Mouse (Mus musculus) cerebellum, adult 11-12 months (tissue): ENCODE data around the gene Gm13290.
"Not testable (repeated sequence)": the region's sequence is repeated elsewhere in the genome, so short reads cannot be mapped to it uniquely, and the experiment has no call there.

Source experiments
- DNase-seq: peaks from one replicate; pipeline ENCODE4 v3.0.0; 2022

Gm13290 gene

DNA sequence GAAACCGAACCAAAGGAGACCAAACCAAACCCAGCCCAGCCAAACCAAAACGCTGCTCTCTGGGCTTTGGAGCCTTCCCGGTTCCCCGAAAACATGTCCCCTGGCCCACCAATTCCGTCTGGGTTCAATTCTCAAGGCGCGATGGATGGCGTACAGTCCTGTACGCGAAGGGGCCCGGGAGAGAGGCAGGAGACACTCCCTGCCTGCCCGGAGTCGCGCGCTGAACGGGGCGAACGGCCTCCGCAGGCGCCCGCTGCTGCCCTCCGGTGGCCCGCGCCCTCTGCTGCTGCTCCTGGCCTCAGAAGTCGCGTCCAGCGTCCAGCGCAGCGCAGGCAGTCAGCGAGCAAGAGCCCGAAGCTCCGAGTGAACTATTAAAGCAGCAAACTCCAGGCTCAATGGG lies at the start of gene Gm13290:
Gene Gm13290, plus strand, starts transcription at position 301 of the 400 bp plus-strand sequence.
- DNase-seq, result not testable (repeated sequence)

DNA sequence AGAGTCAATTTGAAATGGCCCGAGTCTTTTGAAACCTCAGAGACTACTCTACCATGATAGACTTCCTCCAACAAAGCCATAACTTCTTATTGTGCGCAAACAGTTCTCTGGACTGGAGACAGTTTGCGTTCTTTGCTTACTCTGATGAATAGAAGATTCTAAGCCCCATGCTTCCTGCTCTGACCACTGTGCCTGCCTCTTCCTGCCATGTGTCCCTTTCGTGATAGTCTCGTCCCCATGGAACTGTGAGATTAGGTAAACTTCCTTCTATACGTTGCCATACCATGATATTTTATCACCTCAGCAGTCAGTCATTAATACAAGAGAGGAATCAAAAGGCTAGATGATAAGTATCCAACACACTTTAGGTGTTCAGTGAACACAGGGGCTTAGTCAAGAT lies 46.9 kb upstream of the Gm13290 start:
- DNase-seq, result no peak

DNA sequence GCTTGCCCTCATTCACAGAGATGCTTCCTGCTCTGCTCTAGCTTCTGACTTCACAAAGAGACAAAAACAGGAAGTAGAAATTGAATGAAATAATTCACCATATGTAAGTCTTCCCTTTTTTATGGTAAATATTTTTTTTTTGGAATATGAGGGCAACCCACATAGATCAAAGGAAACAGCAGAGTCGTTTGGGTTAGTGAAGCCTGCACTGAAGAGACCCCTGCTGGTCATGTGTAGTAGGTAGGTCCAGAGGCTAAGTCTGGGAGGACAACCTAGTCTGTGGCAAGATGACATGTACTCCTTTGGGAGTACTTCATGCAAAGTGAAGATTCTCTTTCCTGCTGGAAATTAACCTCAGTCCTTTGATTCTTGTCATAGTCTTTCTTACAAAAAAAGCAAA lies 46.3 kb upstream of the Gm13290 start:
- DNase-seq, result no peak

DNA sequence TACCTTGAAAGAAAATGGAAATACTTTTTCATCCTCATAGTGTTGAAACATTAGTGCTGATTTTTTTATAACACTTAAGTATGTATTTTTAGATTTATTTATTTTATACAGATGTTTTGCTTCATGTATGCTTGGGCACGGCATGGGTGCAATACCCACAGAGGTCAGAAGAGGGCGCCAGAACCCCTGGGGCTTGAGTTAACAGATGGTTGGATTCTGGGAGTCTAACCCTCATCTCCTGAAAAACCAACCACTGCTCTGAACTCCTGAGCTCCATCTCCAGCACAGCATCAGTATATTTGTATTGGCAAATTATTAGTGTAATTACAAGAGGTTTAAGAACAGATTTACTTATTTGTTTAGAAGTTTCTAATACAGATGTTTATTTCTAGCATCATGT lies 35.2 kb upstream of the Gm13290 start:
- peak; percentile 27 for DNase-seq

DNA sequence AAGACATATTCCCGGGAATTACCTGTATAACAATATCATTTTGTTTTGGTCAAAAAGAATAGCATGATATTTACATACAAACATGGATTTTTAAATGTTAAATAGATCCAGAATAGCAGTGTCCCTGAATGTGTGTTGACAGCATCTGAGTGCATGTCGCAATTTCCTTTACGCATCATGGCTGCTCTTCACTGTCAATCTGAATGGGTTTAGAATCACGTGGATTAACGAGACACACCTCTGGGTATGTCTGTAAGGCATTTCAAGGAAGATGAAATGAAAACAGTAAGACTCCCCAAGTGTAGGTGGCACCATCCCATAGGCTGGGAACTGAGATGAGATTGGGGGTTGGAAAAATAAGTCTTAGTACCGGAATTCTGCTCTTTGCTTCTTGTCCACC lies 34.6 kb upstream of the Gm13290 start:
- no peak for DNase-seq

DNA sequence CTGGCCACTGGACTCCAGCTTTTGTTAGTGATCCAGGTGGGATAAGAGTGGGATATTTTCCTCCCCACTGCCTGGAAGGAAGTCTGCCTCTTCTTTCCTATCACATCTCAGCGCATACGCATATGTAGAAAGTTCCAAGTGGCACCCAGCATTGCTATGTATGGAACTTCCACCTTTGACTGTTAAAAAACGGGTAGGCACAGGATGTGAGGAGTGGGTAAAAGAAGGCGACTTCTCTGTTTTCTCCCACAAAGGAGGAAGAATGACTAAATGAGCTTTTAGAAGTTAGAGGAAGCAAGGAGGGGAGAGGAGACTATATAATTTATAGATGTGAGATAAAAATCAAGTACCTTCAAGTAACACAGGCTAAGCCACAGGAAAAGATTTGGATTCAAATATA lies 32.2 kb upstream of the Gm13290 start:
- no peak for DNase-seq

DNA sequence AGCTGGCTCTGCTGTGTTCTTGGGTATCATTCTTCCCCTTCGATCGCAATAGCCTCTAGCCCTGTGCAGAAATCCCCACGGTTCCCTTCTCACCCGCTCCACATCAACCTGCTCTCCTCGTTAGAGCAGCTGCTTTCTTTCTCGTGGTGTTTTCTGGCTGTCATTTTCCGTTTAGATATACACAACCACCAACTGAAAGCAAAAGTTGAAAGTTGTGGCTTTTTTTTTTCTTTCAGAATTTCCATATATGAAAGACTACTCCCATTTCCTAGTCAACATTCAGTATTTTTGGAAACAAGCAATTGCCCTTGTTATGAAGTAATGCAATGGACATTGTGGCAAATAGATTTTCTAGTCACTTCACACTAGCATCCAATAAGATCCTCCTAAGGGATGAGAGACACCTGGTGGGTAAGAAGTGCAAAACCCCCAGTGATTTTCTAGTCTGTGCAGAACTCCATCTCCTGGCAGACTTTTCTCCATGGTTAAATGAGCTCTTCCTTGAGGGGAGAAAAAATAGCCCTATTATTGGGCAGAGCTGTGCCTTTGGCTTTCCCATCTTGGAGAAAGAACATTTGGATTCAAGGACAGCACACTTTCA lies 30.8 kb upstream of the Gm13290 start:
- no peak for DNase-seq

DNA sequence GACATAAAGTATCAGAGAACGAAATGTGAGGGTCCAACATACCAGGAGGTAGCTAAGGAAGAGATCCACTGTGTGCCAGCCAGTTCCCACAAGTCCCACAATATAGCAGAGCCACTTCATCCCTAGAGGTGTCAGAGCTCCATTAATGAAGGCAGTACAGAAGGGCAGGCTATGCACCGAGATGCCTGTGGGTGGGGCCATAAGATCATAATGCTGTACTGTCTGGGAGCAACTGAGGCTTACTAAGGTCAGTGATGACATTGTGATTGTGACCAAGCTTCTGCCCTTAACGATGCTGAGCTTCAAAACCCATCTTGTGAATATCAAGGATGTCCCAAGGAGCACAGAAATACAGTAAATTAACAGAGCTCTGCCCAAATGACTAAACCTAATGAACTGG lies 29.4 kb upstream of the Gm13290 start:
- DNase-seq, result no peak

DNA sequence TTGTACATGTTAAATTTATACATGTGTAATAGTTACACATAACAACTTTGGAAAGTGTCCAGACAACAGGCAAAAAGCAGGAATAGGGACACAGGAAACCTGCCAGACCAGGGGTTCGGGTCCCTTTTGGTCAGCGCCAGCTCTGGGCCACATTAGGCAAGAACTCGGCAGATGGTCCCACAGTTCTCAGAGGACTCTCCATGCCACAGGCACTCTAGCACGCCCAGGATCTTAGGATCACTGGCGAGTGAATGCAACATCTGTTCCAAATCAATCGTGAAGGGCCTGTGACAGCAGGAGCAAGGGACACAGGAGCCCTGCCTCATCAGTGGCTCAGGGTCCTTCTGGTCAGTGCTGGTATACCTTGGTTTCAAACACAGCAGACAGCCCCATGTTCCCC lies 23.7 kb upstream of the Gm13290 start:
- DNase-seq, result no peak

DNA sequence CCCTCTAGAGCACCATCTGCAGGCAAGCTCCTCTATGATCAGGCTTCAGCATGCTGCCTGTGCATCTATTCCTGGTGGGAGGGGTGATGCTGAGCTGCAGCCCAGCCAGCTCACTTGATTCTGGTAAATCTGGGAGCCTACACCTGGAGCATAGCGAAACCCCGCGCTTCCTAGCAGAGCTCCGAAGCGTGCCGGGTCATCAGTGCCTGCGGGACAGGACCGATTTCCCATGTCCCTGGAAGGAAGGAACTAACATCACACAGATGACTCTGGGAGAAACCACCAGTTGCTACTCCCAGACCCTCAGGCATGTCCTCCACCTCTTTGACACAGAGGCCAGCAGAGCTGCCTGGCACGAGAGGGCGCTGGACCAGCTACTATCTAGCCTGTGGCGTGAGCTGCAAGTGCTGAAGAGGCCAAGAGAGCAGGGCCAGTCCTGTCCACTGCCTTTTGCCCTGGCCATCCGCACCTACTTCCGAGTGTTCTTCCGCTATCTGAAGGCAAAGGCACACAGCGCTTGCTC lies 18.8 kb upstream of the Gm13290 start, which contains the start of gene Gm13271:
Gene Gm13271, plus strand, starts transcription at position 51 of the 523 bp plus-strand sequence.
- peak; percentile 90 for DNase-seq

DNA sequence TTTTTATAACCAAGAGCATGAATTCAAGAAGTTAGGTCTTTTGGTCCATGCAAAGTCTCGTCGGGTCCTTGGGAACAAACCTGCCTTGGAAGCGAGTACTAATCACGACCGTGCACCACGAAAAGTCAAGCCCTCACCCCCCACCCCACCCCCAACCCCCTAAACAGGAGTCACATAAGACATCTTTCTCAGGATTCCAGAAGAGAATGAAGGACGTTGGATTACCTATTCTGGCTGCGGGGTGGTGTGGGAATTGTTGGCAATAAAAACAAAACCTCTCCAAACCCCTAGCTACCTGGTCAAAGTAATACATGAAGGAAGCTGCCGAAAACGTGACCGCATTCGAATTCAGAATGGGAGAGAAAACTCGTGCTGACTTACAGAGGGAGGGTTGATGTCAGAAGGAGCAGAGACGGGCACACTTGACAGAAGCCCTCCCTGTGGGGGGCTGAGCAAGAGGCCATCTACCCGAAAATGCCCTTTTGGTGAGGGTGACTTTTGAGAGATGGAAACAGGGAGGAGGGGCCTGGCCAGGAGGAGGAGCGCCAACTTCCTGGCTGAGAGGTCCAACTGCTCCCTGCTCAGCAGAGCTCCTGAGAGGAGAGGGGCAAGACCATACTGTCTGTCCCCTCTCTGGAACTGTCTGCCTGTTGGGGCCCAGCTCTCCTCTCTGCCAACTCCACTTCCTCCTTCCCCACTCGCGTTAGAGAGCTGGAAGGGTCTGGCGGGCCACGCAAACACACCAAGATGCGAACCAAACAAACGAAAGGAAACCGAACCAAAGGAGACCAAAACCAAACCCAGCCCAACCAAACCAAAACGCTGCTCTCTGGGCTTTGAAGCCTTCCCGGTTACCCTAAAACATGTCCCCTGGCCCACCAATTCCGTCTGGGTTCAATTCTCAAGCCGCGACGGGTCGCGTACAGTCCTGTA lies 16.8 kb upstream of the Gm13290 start:
- DNase-seq, result not testable (repeated sequence)

DNA sequence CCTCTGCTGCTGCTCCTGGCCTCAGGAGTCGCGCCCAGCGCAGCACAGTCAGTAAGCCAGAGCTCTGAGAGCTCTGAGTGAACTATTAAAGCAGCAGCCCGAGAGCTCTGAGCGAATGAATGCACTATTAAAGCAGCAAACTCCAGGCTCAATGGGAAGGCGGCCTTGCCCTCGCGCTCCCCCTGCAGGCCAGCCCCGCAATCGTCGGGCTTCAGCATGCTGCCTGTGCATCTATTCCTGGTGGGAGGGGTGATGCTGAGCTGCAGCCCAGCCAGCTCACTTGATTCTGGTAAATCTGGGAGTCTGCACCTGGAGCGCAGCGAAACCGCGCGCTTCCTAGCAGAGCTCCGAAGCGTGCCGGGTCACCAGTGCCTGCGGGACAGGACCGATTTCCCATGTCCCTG lies 16.0 kb upstream of the Gm13290 start:
- DNase-seq, result peak; percentile 96

DNA sequence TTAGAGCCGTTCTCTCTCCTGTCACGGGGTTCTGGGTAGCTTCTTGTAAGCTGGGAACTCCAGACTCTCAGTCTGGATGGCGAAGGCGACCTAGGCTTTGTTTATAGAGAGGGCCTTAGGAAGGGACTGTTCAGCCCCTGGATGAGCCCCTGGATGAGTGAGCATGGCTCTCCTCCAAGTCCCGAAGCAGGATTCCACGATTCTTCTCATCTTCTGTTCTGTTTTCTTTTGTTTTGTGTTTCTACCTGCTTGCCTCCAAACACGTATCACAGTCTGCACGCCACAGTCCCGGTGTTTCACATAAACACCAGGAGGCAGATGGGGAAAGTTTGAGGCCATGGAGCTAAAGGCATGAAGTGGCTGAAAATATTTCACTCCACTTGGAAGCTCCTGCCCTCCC lies 14.9 kb upstream of the Gm13290 start:
- peak; percentile 52 for DNase-seq

DNA sequence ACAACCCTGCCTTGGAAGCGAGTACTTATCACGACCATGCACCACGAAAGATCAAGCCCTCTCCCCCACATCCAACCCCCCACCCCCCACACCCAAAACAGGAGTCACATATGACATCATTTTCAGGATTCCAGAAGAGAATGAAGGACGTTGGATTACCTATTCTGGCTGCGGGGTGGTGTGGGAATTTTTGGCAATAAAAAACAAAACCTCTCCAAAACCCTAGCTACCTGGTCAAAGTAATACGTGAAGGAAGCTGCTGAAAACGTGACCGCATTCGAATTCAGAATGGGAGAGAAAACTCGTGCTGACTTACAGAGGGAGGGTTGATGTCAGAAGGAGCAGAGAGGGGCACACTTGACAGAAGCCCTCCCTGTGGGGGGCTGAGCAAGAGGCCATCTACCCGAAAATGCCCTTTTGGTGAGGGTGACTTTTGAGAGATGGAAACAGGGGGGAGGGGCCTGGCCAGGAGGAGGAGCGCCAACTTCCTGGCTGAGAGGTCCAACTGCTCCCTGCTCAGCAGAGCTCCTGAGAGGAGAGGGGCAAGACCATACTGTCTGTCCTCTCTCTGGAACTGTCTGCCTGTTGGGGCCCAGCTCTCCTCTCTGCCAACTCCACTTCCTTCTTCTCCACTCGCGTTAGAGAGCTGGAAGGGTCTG lies 13.9 kb upstream of the Gm13290 start, which contains the start of gene Gm13283:
Gene Gm13283, plus strand, starts transcription at position 510 of the 659 bp plus-strand sequence.
- DNase-seq, result peak; percentile 74

DNA sequence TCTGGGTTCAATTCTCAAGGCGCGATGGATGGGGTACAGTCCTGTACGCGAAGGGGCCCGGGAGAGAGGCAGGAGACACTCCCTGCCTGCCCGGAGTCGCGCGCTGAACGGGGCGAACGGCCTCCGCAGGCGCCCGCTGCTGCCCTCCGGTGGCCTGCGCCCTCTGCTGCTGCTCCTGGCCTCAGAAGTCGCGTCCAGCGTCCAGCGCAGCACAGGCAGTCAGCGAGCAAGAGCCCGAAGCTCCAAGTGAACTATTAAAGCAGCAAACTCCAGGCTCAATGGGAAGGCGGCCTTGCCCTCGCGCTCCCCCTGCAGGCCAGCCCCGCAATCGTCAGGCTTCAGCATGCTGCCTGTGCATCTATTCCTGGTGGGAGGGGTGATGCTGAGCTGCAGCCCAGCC lies 13.2 kb upstream of the Gm13290 start:
- DNase-seq, result peak; percentile 80

DNA sequence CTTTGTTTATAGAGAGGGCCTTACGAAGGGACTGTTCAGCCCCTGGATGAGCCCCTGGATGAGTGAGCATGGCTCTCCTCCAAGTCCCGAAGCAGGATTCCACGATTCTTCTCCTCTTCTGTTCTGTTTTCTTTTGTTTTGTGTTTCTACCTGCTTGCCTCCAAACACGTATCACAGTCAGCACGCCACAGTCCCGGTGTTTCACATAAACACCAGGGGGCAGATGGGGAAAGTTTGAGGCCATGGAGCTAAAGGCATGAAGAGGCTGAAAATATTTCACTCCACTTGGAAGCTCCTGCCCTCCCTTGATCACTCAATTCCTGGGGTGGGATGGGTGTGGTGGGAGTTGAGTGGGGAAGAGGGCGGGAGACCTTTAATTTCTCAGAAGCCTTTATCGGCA lies 11.9 kb upstream of the Gm13290 start:
- peak; percentile 89 for DNase-seq

DNA sequence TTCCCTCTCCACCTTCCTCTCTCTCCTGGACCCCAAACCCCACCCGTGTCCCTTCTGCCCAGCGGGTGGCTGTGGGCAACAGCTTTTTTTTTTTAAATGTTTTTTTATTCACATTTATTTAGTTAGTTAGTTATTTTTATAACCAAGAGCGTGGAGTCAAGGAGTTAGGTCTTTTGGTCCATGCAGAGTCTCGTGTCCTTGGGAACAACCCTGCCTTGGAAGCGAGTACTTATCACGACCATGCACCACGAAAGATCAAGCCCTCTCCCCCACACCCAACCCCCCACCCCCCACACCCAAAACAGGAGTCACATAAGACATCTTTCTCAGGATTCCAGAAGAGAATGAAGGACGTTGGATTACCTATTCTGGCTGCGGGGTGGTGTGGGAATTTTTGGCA lies 11.3 kb upstream of the Gm13290 start:
- peak; percentile 58 for DNase-seq

DNA sequence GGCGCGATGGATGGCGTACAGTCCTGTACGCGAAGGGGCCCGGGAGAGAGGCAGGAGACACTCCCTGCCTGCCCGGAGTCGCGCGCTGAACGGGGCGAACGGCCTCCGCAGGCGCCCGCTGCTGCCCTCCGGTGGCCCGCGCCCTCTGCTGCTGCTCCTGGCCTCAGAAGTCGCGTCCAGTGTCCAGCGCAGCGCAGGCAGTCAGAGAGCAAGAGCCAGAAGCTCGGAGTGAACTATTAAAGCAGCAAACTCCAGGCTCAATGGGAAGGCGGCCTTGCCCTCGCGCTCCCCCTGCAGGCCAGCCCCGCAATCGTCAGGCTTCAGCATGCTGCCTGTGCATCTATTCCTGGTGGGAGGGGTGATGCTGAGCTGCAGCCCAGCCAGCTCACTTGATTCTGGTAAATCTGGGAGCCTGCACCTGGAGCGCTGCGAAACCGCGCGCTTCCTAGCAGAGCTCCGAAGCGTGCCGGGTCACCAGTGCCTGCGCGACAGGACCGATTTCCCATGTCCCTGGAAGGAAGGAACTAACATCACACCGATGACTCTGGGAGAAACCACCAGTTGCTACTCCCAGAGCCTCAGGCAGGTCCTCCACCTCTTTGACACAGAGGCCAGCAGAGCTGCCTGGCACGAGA lies 10.1 kb upstream of the Gm13290 start:
- peak; percentile 65 for DNase-seq

DNA sequence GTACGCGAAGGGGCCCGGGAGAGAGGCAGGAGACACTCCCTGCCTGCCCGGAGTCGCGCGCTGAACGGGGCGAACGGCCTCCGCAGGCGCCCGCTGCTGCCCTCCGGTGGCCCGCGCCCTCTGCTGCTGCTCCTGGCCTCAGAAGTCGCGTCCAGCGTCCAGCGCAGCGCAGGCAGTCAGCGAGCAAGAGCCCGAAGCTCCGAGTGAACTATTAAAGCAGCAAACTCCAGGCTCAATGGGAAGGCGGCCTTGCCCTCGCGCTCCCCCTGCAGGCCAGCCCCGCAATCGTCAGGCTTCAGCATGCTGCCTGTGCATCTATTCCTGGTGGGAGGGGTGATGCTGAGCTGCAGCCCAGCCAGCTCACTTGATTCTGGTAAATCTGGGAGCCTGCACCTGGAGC lies 3.0 kb downstream of the Gm13290 start, which contains the start of gene Gm13289:
Gene Gm13289, plus strand, starts transcription at position 301 of the 400 bp plus-strand sequence.
- not testable (repeated sequence) for DNase-seq

DNA sequence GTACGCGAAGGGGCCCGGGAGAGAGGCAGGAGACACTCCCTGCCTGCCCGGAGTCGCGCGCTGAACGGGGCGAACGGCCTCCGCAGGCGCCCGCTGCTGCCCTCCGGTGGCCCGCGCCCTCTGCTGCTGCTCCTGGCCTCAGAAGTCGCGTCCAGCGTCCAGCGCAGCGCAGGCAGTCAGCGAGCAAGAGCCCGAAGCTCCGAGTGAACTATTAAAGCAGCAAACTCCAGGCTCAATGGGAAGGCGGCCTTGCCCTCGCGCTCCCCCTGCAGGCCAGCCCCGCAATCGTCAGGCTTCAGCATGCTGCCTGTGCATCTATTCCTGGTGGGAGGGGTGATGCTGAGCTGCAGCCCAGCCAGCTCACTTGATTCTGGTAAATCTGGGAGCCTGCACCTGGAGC lies 5.9 kb downstream of the Gm13290 start, which contains the start of gene Gm13272:
Gene Gm13272, plus strand, starts transcription at position 301 of the 400 bp plus-strand sequence.
- not testable (repeated sequence) for DNase-seq

DNA sequence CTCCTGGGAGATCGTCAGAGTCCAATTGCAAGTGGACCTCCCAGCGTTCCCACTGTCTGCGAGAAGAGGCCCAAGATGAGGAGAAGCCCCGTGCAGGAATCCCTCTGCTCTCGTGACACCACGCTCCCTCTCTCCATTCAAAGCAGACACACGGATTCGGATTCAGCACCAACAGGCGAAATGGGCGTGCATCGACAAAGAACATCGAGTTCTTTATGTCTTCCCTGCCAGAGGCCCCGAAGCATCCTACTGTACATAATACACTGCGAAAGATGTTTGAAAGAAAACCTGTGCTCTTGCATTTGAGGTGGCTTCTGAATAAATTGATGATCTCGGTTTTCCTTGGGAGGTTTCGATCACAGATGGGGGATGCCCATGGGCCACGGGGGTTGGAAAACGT lies 6.7 kb downstream of the Gm13290 start:
- peak; percentile 47 for DNase-seq

DNA sequence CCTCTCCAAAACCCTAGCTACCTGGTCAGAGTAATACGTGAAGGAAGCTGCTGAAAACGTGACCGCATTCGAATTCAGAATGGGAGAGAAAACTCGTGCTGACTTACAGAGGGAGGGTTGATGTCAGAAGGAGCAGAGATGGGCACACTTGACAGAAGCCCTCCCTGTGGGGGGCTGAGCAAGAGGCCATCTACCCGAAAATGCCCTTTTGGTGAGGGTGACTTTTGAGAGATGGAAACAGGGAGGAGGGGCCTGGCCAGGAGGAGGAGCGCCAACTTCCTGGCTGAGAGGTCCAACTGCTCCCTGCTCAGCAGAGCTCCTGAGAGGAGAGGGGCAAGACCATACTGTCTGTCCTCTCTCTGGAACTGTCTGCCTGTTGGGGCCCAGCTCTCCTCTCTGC lies 8.2 kb downstream of the Gm13290 start, which contains the start of gene Ifnz:
Gene Ifnz, plus strand, starts transcription at position 301 of the 400 bp plus-strand sequence.
- not testable (repeated sequence) for DNase-seq
